Mouse (Mus musculus) ES-E14 (cell line): Measurements from ENCODE around the gene Irf2bpl. TPM values are rescaled to one million over a fixed set of nuclear protein-coding genes. Genes with fewer than 3 reads are reported as not detected.

Experiments
- DNase-seq: peaks from one replicate; pipeline ENCODE4 v3.0.0-alpha.2; 2013; ENCODE audit warnings: low read depth, low spot score
- H3K27ac ChIP-seq: 2 replicates; pipeline ENCODE4 v1.5.1; 2012; ENCODE audit warnings: low read depth, mild to moderate bottlenecking, low read length, moderate library complexity, mixed read lengths; ENCODE audit not compliant: poor library complexity, insufficient read depth, severe bottlenecking
- H3K36me3 ChIP-seq: 2 replicates; pipeline ENCODE4 v1.6.1; 2012; ENCODE audit warnings: mild to moderate bottlenecking, low read length, moderate library complexity, mixed read lengths; ENCODE audit not compliant: control insufficient read depth, poor library complexity, insufficient read depth, severe bottlenecking
- H3K4me1 ChIP-seq, 2 experiments: fragments of 150-350 bp in 1 of 2; sonication (generic) in 1 of 2; 2 replicates each; pipeline ENCODE4 v1.6.1; 2012; ENCODE audit warnings: low read length in 2 of 2, mild to moderate bottlenecking in 1 of 2, mixed read lengths in 1 of 2; ENCODE audit not compliant: control insufficient read depth in 2 of 2, insufficient read depth in 2 of 2, poor library complexity in 1 of 2
- H3K4me3 ChIP-seq, 2 experiments: fragments of 150-350 bp in 1 of 2; sonication (generic) in 1 of 2; 2 replicates each; pipeline ENCODE4 v1.5.1; 2012; ENCODE audit warnings: low read length in 2 of 2, low read depth in 1 of 2, mild to moderate bottlenecking in 1 of 2, mixed read lengths in 1 of 2; ENCODE audit not compliant: insufficient read depth in 1 of 2, poor library complexity in 1 of 2, severe bottlenecking in 1 of 2
- H3K9ac ChIP-seq: 2 replicates; pipeline ENCODE4 v1.6.1; 2012; ENCODE audit warnings: low read depth, mild to moderate bottlenecking, low read length, mixed read lengths; ENCODE audit not compliant: poor library complexity, insufficient read depth, severe bottlenecking
- H3K9me3 ChIP-seq: fragments of 150-350 bp; sonication (generic); 2 replicates; pipeline ENCODE4 v1.6.1; 2012; ENCODE audit warnings: low read depth, mild to moderate bottlenecking, low read length; ENCODE audit not compliant: control insufficient read depth, insufficient read depth
- CHD2 ChIP-seq: IDR thresholded peaks from 2 replicates; pipeline ENCODE4 v1.6.1; 2014; ENCODE audit warnings: mild to moderate bottlenecking, low read depth, low read length, inconsistent platforms
- HCFC1 ChIP-seq: IDR thresholded peaks from 2 replicates; pipeline ENCODE4 v1.6.1; 2012; ENCODE audit warnings: low read length, inconsistent platforms, borderline replicate concordance; ENCODE audit not compliant: insufficient read depth
- MAFK ChIP-seq: IDR thresholded peaks from 2 replicates; pipeline ENCODE4 v1.6.1; 2014; ENCODE audit warnings: mild to moderate bottlenecking, low read depth, low read length, inconsistent platforms; ENCODE audit not compliant: insufficient read depth
- ZC3H11A ChIP-seq: IDR thresholded peaks from 2 replicates; pipeline ENCODE4 v1.6.1; 2012; ENCODE audit warnings: low read depth, mild to moderate bottlenecking, inconsistent platforms, low read length, borderline replicate concordance
- ZNF384 ChIP-seq: IDR thresholded peaks from 2 replicates; pipeline ENCODE4 v1.6.1; 2012; ENCODE audit warnings: low read depth, low read length, inconsistent platforms
- in situ Hi-C, 2 experiments: fragments of 600-800 bp; cut with MboI; formaldehyde crosslinking; loops; one replicate each; pipeline ENCODE4 v1.15.1; 2025; ENCODE audit warnings: low sequenced_read_pairs in 2 of 2, inconsistent platforms in 1 of 2; ENCODE audit not compliant: unreplicated experiment in 2 of 2
- total RNA-seq: library from RNA; depleted of rRNA; stranded (reverse); fragments of 300-350 nt; gene quantifications from 2 replicates; pipeline ENCODE4 v1.2.3, GENCODE M21; 2012

The Irf2bpl gene
- total RNA-seq, 1 experiment = 43.2 TPM

- in situ Hi-C loops = no loop called here
- DNase-seq = no peak
- Histone ChIP-seq H3K4me1 (peaks cover 18 to 21% of the 10 kb centered on the region in 2 experiments), H3K4me3 (peak overlapping the region; percentile 45 to 53), H3K27ac (peak overlapping the region; percentile 92), H3K9me3 (no peaks in the 10 kb centered on the region), H3K9ac (peak overlapping the region; percentile 66; the same call in 1 of the 2 replicates), H3K36me3 (peaks cover 11% of the 10 kb centered on the region; the same call in 1 of the 2 replicates)
- TF ChIP-seq ZNF384 = peak; percentile 80
- TF ChIP-seq CHD2 = no peak
Observed at GRCm38 (mm10) chr12:86887381-86888129, 3.0 kb upstream of the Irf2bpl start.

GRCm38 (mm10) chr12:86886446-86886965 is 1.9 kb upstream of the Irf2bpl start:
- H3K4me3 ChIP-seq = no peak overlapping the region
- peaks cover 22% of the 10 kb centered on the region for H3K36me3 ChIP-seq
- H3K4me1 ChIP-seq = peaks cover 19 to 21% of the 10 kb centered on the region in 2 experiments
- in situ Hi-C loops = no loop called here
- TF ChIP-seq HCFC1 = no peak
- no peak for TF ChIP-seq MAFK
- no peak for TF ChIP-seq ZC3H11A
- no peak for TF ChIP-seq ZNF384
- TF ChIP-seq CHD2 = no peak
- no peaks in the 10 kb centered on the region for H3K9me3 ChIP-seq
- no peak for DNase-seq
- H3K27ac ChIP-seq = no peak overlapping the region
- H3K9ac ChIP-seq = no peak overlapping the region

GRCm38 (mm10) chr12:86885746-86886145 is 1.1 kb upstream of the Irf2bpl start:
- no peak overlapping the region for H3K9ac ChIP-seq
- H3K36me3 ChIP-seq = peaks cover 22% of the 10 kb centered on the region
- in situ Hi-C loops = no loop called here
- peak; percentile 15; the same call in 1 of the 2 replicates for TF ChIP-seq CHD2
- no peak for TF ChIP-seq HCFC1
- peak overlapping the region; percentile 75; the same call in 1 of the 2 replicates for H3K27ac ChIP-seq
- DNase-seq = no peak
- peak overlapping the region; percentile 45 to 56; a peak in 3 of 4 replicates for H3K4me3 ChIP-seq
- no peaks in the 10 kb centered on the region for H3K9me3 ChIP-seq
- peaks cover 15 to 18% of the 10 kb centered on the region in 2 experiments for H3K4me1 ChIP-seq

- Histone ChIP-seq H3K9ac (peak overlapping the region; percentile 5; the same call in 1 of the 2 replicates), H3K4me3 (peak overlapping the region; percentile 45 to 56), H3K9me3 (no peaks in the 10 kb centered on the region), H3K4me1 (peaks cover 15 to 18% of the 10 kb centered on the region in 2 experiments), H3K36me3 (peaks cover 22% of the 10 kb centered on the region), H3K27ac (peak overlapping the region; percentile 75; the same call in 1 of the 2 replicates)
- in situ Hi-C loops = no loop called here
- no peak for DNase-seq
- TF ChIP-seq ZNF384 = no peak
- no peak for TF ChIP-seq CHD2
- TF ChIP-seq HCFC1 = no peak
- no peak for TF ChIP-seq MAFK
- TF ChIP-seq ZC3H11A = no peak
Observed at GRCm38 (mm10) chr12:86885336-86885735, 738 bp upstream of the Irf2bpl start.
